Mouse (Mus musculus): ENCODE measurements around the gene Nupl1.

- TF ChIP-seq CTCF (IDR thresholded peaks at IDR 0.05; ENCODE audit: control insufficient read depth, insufficient read depth, low read length) = no peak
- TF ChIP-seq POLR2A (IDR thresholded peaks at IDR 0.05; ENCODE audit: borderline replicate concordance, control insufficient read depth, low read depth, low read length) = no peak
These were observed 113.4 kb downstream of the Nupl1 start for GRCm38 (mm10) chr14:60137812-60138211.
